Mouse (Mus musculus): ENCODE data around the gene Zfp384. TPM values are rescaled to one million over a fixed set of nuclear protein-coding genes. Genes with fewer than 3 reads are reported as not detected.

Gene Zfp384
- polyA plus RNA-seq, 1 experiment from 2014 or later, result 9.9 TPM

GRCm38 (mm10) chr6:125038666-125039065 is 29.7 kb downstream of the Zfp384 start:
- H3K9ac ChIP-seq (ENCODE audit: low read depth, low read length), result peak overlapping the region; percentile 58; the same call in 1 of the 2 replicates
- WGBS (ENCODE audit: insufficient replicate concordance), result 82% methylated on average over 4 of the region's 4 CpGs
- H3K36me3 ChIP-seq (ENCODE audit: control insufficient read depth, insufficient read depth, low read length), result peaks cover 20% of the 10 kb centered on the region

GRCm38 (mm10) chr6:125039131-125039530 is 30.2 kb downstream of the Zfp384 start:
- WGBS (ENCODE audit: insufficient replicate concordance), result 5% methylated on average over 8 of the region's 8 CpGs
- Histone ChIP-seq H3K4me1 (ENCODE audit: control insufficient read depth, insufficient read depth, low read length) (no peaks in the 10 kb centered on the region), H3K9me3 (replicated peaks; ENCODE audit: control insufficient read depth, low read length) (no peaks in the 10 kb centered on the region), H3K27ac (ENCODE audit: low read depth, low read length) (peak overlapping the region; percentile 54), H3K9ac (ENCODE audit: low read depth, low read length) (peak overlapping the region; percentile 58), H3K27me3 (ENCODE audit: control insufficient read depth, insufficient read depth, low read length) (no peaks in the 10 kb centered on the region), H3K4me2 (peak overlapping the region; percentile 68), H3K4me3 (ENCODE audit: low read depth, low read length) (peak overlapping the region; percentile 80), H3K36me3 (ENCODE audit: control insufficient read depth, insufficient read depth, low read length) (peaks cover 17% of the 10 kb centered on the region)
- no peak for ATAC-seq (replicated peaks; ENCODE audit: insufficient number of reproducible peaks, low FRiP score, low TSS enrichment)

More at GRCm38 (mm10) chr6:125038666-125039065, 29.7 kb downstream of the Zfp384 start:
- H3K9me3 ChIP-seq (replicated peaks; ENCODE audit: control insufficient read depth, low read length), result no peaks in the 10 kb centered on the region
- no peaks in the 10 kb centered on the region for H3K4me1 ChIP-seq (ENCODE audit: control insufficient read depth, insufficient read depth, low read length)
- no peak for ATAC-seq (replicated peaks; ENCODE audit: insufficient number of reproducible peaks, low FRiP score, low TSS enrichment)
- H3K4me3 ChIP-seq (ENCODE audit: low read depth, low read length), result peak overlapping the region; percentile 80; the same call in 1 of the 2 replicates
- peak overlapping the region; percentile 54 for H3K27ac ChIP-seq (ENCODE audit: low read depth, low read length)
- no peaks in the 10 kb centered on the region for H3K27me3 ChIP-seq (ENCODE audit: control insufficient read depth, insufficient read depth, low read length)
- peak overlapping the region; percentile 68 for H3K4me2 ChIP-seq

- under 1% methylated on average over 26 of the region's 26 CpGs for WGBS (ENCODE audit: insufficient replicate concordance)
- peak; percentile 93 for ATAC-seq (replicated peaks; ENCODE audit: insufficient number of reproducible peaks, low FRiP score, low TSS enrichment)
- Histone ChIP-seq H3K4me3 (ENCODE audit: low read depth, low read length) (peak within 1 kb of the TSS; percentile 80), H3K9me3 (replicated peaks; ENCODE audit: control insufficient read depth, low read length) (no peaks in the 10 kb centered on the region), H3K9ac (ENCODE audit: low read depth, low read length) (peak within 1 kb of the TSS; percentile 83), H3K36me3 (ENCODE audit: control insufficient read depth, insufficient read depth, low read length) (peaks cover 16% of the 10 kb centered on the region), H3K27me3 (ENCODE audit: control insufficient read depth, insufficient read depth, low read length) (no peaks in the 10 kb centered on the region), H3K27ac (ENCODE audit: low read depth, low read length) (peak within 1 kb of the TSS; percentile 68), H3K4me2 (peak within 1 kb of the TSS; percentile 80), H3K4me1 (ENCODE audit: control insufficient read depth, insufficient read depth, low read length) (no peaks in the 10 kb centered on the region)
Measured at GRCm38 (mm10) chr6:125039533-125040153, 30.7 kb downstream of the Zfp384 start, which contains the start of gene Ing4. Ing4 (plus strand) TSS chr6:125039760.

- no peak for ATAC-seq (replicated peaks; ENCODE audit: insufficient number of reproducible peaks, low FRiP score, low TSS enrichment)
- WGBS (ENCODE audit: insufficient replicate concordance), result 22% methylated on average over 7 of the region's 7 CpGs
- Histone ChIP-seq H3K27ac (ENCODE audit: low read depth, low read length) (peak overlapping the region; percentile 68; the same call in 1 of the 2 replicates), H3K4me1 (ENCODE audit: control insufficient read depth, insufficient read depth, low read length) (no peaks in the 10 kb centered on the region), H3K9me3 (replicated peaks; ENCODE audit: control insufficient read depth, low read length) (no peaks in the 10 kb centered on the region), H3K27me3 (ENCODE audit: control insufficient read depth, insufficient read depth, low read length) (no peaks in the 10 kb centered on the region), H3K9ac (ENCODE audit: low read depth, low read length) (peak overlapping the region; percentile 83), H3K36me3 (ENCODE audit: control insufficient read depth, insufficient read depth, low read length) (peaks cover 12% of the 10 kb centered on the region), H3K4me2 (peak overlapping the region; percentile 80), H3K4me3 (ENCODE audit: low read depth, low read length) (peak overlapping the region; percentile 80)
Measured at GRCm38 (mm10) chr6:125040221-125040620, 31.3 kb downstream of the Zfp384 start.

GRCm38 (mm10) chr6:125041047-125041446 is 32.1 kb downstream of the Zfp384 start:
- no peak overlapping the region for H3K9ac ChIP-seq (ENCODE audit: low read depth, low read length)
- H3K4me2 ChIP-seq, result no peak overlapping the region
- no peaks in the 10 kb centered on the region for H3K27me3 ChIP-seq (ENCODE audit: control insufficient read depth, insufficient read depth, low read length)
- 80% methylated on average over 7 of the region's 7 CpGs for WGBS (ENCODE audit: insufficient replicate concordance)
- no peak overlapping the region for H3K4me3 ChIP-seq (ENCODE audit: low read depth, low read length)
- no peak for ATAC-seq (replicated peaks; ENCODE audit: insufficient number of reproducible peaks, low FRiP score, low TSS enrichment)
- no peak overlapping the region for H3K27ac ChIP-seq (ENCODE audit: low read depth, low read length)
- H3K36me3 ChIP-seq (ENCODE audit: control insufficient read depth, insufficient read depth, low read length), result peaks cover 10% of the 10 kb centered on the region; the same call in 1 of the 2 replicates
- no peaks in the 10 kb centered on the region for H3K9me3 ChIP-seq (replicated peaks; ENCODE audit: control insufficient read depth, low read length)
- H3K4me1 ChIP-seq (ENCODE audit: control insufficient read depth, insufficient read depth, low read length), result no peaks in the 10 kb centered on the region

- Histone ChIP-seq H3K36me3 (ENCODE audit: control insufficient read depth, insufficient read depth, low read length) (peaks cover 6% of the 10 kb centered on the region; the same call in 1 of the 2 replicates), H3K4me3 (ENCODE audit: low read depth, low read length) (no peak overlapping the region), H3K27ac (ENCODE audit: low read depth, low read length) (no peak overlapping the region), H3K4me2 (no peak overlapping the region), H3K27me3 (ENCODE audit: control insufficient read depth, insufficient read depth, low read length) (no peaks in the 10 kb centered on the region), H3K9ac (ENCODE audit: low read depth, low read length) (no peak overlapping the region), H3K9me3 (replicated peaks; ENCODE audit: control insufficient read depth, low read length) (no peaks in the 10 kb centered on the region), H3K4me1 (ENCODE audit: control insufficient read depth, insufficient read depth, low read length) (no peaks in the 10 kb centered on the region)
- ATAC-seq (replicated peaks; ENCODE audit: insufficient number of reproducible peaks, low FRiP score, low TSS enrichment), result no peak
- 79% methylated on average over 7 of the region's 7 CpGs for WGBS (ENCODE audit: insufficient replicate concordance)
Measured at GRCm38 (mm10) chr6:125042081-125042480, 33.1 kb downstream of the Zfp384 start.

- H3K9ac ChIP-seq (ENCODE audit: low read depth, low read length), result no peak overlapping the region
- ATAC-seq (replicated peaks; ENCODE audit: insufficient number of reproducible peaks, low FRiP score, low TSS enrichment), result no peak
- no peak overlapping the region for H3K27ac ChIP-seq (ENCODE audit: low read depth, low read length)
- H3K4me2 ChIP-seq, result no peak overlapping the region
- no peaks in the 10 kb centered on the region for H3K27me3 ChIP-seq (ENCODE audit: control insufficient read depth, insufficient read depth, low read length)
- H3K4me3 ChIP-seq (ENCODE audit: low read depth, low read length), result no peak overlapping the region
- no peaks in the 10 kb centered on the region for H3K4me1 ChIP-seq (ENCODE audit: control insufficient read depth, insufficient read depth, low read length)
- H3K36me3 ChIP-seq (ENCODE audit: control insufficient read depth, insufficient read depth, low read length), result peaks cover 20% of the 10 kb centered on the region
- H3K9me3 ChIP-seq (replicated peaks; ENCODE audit: control insufficient read depth, low read length), result no peaks in the 10 kb centered on the region
- 42% methylated on average over 5 of the region's 5 CpGs for WGBS (ENCODE audit: insufficient replicate concordance)
Measured at GRCm38 (mm10) chr6:125046691-125047090, 37.7 kb downstream of the Zfp384 start.

- Histone ChIP-seq H3K9ac (ENCODE audit: low read depth, low read length) (no peak within 1 kb of the TSS), H3K4me1 (ENCODE audit: control insufficient read depth, insufficient read depth, low read length) (no peaks in the 10 kb centered on the region), H3K27me3 (ENCODE audit: control insufficient read depth, insufficient read depth, low read length) (no peaks in the 10 kb centered on the region), H3K4me2 (no peak within 1 kb of the TSS), H3K4me3 (ENCODE audit: low read depth, low read length) (no peak within 1 kb of the TSS), H3K27ac (ENCODE audit: low read depth, low read length) (no peak within 1 kb of the TSS), H3K36me3 (ENCODE audit: control insufficient read depth, insufficient read depth, low read length) (peaks cover 25% of the 10 kb centered on the region), H3K9me3 (replicated peaks; ENCODE audit: control insufficient read depth, low read length) (no peaks in the 10 kb centered on the region)
- ATAC-seq (replicated peaks; ENCODE audit: insufficient number of reproducible peaks, low FRiP score, low TSS enrichment), result no peak
- WGBS (ENCODE audit: insufficient replicate concordance), result 33% methylated on average over 20 of the region's 20 CpGs
Measured at GRCm38 (mm10) chr6:125049678-125050077, 40.7 kb downstream of the Zfp384 start, which contains the start of gene Acrbp. Acrbp (plus strand) TSS chr6:125049689.

- H3K36me3 ChIP-seq (ENCODE audit: control insufficient read depth, insufficient read depth, low read length), result peaks cover 21% of the 10 kb centered on the region
- ATAC-seq (replicated peaks; ENCODE audit: insufficient number of reproducible peaks, low FRiP score, low TSS enrichment), result no peak
Measured at GRCm38 (mm10) chr6:125051237-125051636, 42.3 kb downstream of the Zfp384 start.

More at GRCm38 (mm10) chr6:125051237-125051636, 42.3 kb downstream of the Zfp384 start:
- H3K4me2 ChIP-seq, result no peak overlapping the region
- no peaks in the 10 kb centered on the region for H3K4me1 ChIP-seq (ENCODE audit: control insufficient read depth, insufficient read depth, low read length)
- H3K9ac ChIP-seq (ENCODE audit: low read depth, low read length), result no peak overlapping the region
- no peaks in the 10 kb centered on the region for H3K27me3 ChIP-seq (ENCODE audit: control insufficient read depth, insufficient read depth, low read length)
- H3K9me3 ChIP-seq (replicated peaks; ENCODE audit: control insufficient read depth, low read length), result no peaks in the 10 kb centered on the region
- WGBS (ENCODE audit: insufficient replicate concordance), result 53% methylated on average over 5 of the region's 5 CpGs
- H3K4me3 ChIP-seq (ENCODE audit: low read depth, low read length), result no peak overlapping the region
- no peak overlapping the region for H3K27ac ChIP-seq (ENCODE audit: low read depth, low read length)
